Mouse (Mus musculus) macrophage (primary cell): ENCODE data around the gene Rnf17. TPM values are rescaled to one million over a fixed set of nuclear protein-coding genes. Genes with fewer than 3 reads are reported as not detected.

Experiments used
- H3K27ac ChIP-seq: fragments of 350-480 bp; formaldehyde crosslinking; 2 replicates; pipeline ENCODE4 v1.9.0; 2021
- H3K36me3 ChIP-seq: fragments of 350-480 bp; formaldehyde crosslinking; 2 replicates; pipeline ENCODE4 v1.9.0; 2021; ENCODE audit errors: inconsistent target
- H3K4me3 ChIP-seq: fragments of 350-480 bp; formaldehyde crosslinking; 2 replicates; pipeline ENCODE4 v1.9.0; 2021; ENCODE audit errors: inconsistent target
- H3K79me2 ChIP-seq: fragments of 350-480 bp; formaldehyde crosslinking; 2 replicates; pipeline ENCODE4 v1.9.0; 2021; ENCODE audit errors: inconsistent target
- WGBS: methylation state at CpG from one replicate; pipeline ENCODE4 v1.1.7; 2026; ENCODE audit warnings: inconsistent platforms; ENCODE audit not compliant: missing documents; 5-methylcytosine and 5-hydroxymethylcytosine counted together
- polyA plus RNA-seq: library from polyadenylated mRNA; stranded (reverse); fragments of 250-400 nt; gene quantifications from 3 replicates; pipeline ENCODE4 v1.2.4, GENCODE M21; 2018; ENCODE audit warnings: inconsistent platforms

The Rnf17 gene
- polyA plus RNA-seq, 1 experiment from 2014 or later, result 0.85 TPM

DNA sequence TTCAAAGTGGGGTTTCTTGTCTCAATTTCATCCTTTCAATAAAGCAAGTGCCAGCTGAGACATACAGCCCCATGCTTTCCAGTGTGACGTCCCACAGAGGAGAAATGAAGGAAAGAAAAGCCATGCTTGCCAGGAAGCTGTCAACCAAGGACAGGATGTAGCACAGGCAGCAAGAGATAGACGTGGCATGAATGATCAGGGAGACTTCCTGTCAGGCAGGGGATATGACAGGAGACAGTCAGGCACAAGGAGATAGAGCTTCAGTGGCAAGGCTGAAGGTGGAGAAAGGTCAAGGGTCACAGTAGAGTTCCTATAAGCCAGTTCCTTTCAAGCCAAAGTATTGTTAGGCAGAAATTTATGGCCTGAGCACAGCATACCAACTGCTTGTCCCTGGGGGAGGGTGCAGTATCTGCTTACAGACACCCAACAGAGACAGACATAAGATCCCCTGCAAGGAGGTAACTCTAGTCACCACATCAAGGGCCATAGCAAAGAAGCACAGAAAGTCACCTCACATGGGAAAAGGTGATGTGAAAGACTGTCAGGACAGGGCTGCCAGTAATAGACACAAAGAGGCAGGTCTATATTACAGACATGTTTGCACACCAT lies 8.6 kb upstream of the Rnf17 start:
- WGBS, result 0% methylated on average over 2 of the region's 2 CpGs
- Histone ChIP-seq H3K27ac (no peak overlapping the region), H3K36me3 (no peaks in the 10 kb centered on the region), H3K79me2 (no peaks in the 10 kb centered on the region), H3K4me3 (no peak overlapping the region)

DNA sequence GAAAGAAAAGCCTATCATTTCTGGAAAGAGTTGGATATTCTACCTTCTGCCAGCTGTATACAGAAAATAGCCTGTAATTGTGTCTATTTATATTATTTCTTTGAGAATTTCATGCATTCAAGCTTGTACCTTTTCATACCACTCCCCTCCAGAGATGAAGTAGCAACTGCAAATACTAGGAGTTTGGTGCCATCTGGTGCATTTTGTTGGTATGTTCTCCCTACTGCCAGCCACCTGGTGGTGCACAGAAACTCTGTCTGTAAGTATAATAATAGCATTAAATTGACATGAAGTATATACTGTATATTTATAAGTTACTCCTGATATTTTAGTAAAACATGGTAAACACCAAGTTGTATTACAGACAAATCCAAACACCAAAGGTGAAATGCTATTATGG lies 4.4 kb upstream of the Rnf17 start:
- Histone ChIP-seq H3K36me3 (no peaks in the 10 kb centered on the region), H3K4me3 (no peak overlapping the region), H3K79me2 (no peaks in the 10 kb centered on the region), H3K27ac (no peak overlapping the region)

DNA sequence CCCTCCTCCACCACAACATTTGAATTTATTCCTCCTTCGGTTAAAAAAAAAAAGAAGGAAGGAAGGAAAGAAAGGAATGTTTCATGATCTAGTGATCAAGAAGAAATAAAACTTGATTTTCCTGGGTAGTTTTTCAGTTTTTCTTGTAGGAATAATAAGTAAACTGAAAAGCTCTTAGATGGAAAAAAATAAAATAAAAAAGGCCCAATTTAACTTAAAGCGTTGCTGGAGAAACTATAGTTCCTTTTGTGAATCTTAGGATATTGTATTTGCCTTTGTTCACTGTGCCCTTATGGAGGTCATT lies 643 bp downstream of the Rnf17 start:
- Histone ChIP-seq H3K4me3 (no peak overlapping the region), H3K27ac (no peak overlapping the region)
- WGBS, result 75% methylated on average over 2 of the region's 2 CpGs

DNA sequence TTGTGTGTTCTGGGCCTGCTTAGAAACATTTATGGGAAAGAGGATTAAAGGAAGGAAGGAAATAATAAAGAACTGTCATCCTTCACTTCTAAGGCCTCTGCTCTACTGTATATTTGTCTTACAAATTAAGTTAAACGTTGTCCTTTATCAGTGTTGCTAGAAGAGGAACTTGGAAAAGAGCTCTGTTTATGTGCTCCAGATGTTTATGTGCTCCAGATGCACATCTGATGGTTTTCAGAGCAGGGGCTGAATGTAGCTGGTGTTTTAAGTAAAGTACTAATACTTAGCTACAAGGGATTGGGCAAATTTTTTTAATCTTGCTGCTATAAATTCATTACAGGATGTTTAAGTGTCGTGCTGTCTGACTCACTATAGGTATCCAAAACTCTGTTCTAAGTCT lies 59.7 kb downstream of the Rnf17 start:
- H3K4me3 ChIP-seq, result no peak overlapping the region
- H3K79me2 ChIP-seq, result no peaks in the 10 kb centered on the region
- no peaks in the 10 kb centered on the region for H3K36me3 ChIP-seq
- 16% methylated on average over 2 of the region's 2 CpGs for WGBS
- no peak overlapping the region for H3K27ac ChIP-seq

More for the DNA sequence above, 643 bp downstream of the Rnf17 start:
- Histone ChIP-seq H3K36me3 (no peaks in the 10 kb centered on the region), H3K79me2 (no peaks in the 10 kb centered on the region)

DNA sequence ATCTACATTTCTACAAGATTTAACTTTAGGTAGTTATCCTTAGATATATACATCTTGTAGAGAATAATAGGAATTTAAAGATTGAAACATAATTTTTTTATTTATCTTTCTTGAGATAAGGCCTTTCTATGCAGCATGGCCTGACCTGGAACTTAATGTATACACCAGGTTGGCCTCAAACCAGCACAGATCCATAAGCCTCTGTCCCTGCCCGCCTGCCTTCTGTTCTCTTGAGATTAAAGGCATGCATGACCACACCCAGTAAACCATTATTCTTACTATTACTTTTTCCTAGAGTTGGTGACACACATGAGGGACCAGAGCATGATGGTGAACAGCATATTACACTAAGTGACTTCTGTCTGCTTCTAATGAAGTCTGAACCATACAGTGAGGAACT lies 60.3 kb downstream of the Rnf17 start:
- no peaks in the 10 kb centered on the region for H3K36me3 ChIP-seq
- no peaks in the 10 kb centered on the region for H3K79me2 ChIP-seq
- WGBS, result 100% methylated on average over 1 of the region's 1 CpGs

DNA sequence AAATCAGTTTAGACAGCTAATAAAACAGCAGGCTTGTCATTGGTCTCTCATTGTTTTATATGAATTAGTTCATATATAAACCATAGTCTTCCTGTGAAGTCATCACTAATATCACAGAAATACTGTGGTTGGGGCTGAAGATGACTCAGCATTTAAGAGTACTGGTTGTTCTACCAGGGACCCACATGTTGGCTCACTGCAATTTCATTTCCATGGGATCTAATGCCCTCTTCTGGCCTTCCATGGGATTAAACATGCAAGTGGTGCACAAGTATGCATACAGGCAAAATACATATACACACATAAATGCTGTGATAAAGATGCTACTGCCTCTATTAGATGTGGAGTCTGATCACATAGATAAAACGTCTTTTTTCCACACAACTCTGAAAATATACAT lies 65.8 kb downstream of the Rnf17 start:
- Histone ChIP-seq H3K79me2 (no peaks in the 10 kb centered on the region), H3K4me3 (no peak overlapping the region), H3K36me3 (no peaks in the 10 kb centered on the region), H3K27ac (no peak overlapping the region)
- WGBS, result 38% methylated on average over 1 of the region's 1 CpGs

More for the DNA sequence above, 60.3 kb downstream of the Rnf17 start:
- H3K27ac ChIP-seq, result no peak overlapping the region
- no peak overlapping the region for H3K4me3 ChIP-seq

DNA sequence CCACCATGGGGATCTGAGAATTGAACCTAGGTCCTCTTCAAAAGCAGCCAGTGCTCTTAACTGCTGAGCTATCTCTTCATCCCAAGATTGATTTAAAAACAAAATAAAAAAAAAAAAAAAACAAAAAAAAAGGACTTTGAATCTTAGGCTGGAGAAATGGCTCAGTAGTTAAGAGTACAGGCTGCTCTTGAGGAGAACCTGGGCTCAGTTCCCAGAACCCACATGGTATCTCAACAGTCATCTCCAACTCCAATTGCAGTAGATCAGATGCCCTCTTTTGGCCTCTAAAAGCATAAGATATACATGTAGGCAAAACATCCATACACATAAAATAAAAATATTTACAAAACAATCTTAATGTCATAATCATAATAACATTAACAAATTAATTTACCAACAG lies 87.4 kb downstream of the Rnf17 start:
- H3K27ac ChIP-seq, result no peak overlapping the region
- no peaks in the 10 kb centered on the region for H3K79me2 ChIP-seq
- no peak overlapping the region for H3K4me3 ChIP-seq
- H3K36me3 ChIP-seq, result no peaks in the 10 kb centered on the region

DNA sequence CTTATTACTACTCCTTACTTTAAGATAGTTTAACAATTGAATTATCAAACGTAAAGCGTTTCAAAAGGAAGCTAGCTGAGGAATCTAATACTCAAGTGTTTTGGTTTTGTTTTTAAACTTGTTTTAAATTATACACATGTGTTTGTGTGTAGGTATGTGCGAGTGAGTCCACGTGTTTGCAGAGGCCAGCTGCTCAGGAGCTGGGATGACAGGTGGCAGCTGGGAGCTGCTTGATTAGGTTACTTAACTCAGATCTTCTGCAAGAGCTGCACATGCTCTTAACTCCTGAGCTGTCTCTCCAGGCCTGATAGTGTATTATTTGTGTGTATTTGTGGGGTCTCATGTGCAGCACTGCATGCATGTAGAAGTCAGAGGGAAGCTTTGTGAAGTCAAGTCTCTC lies 100.0 kb downstream of the Rnf17 start:
- WGBS, result 81% methylated on average over 4 of the region's 4 CpGs
- H3K79me2 ChIP-seq, result no peaks in the 10 kb centered on the region
- no peak overlapping the region for H3K27ac ChIP-seq
- H3K4me3 ChIP-seq, result no peak overlapping the region
- no peaks in the 10 kb centered on the region for H3K36me3 ChIP-seq

DNA sequence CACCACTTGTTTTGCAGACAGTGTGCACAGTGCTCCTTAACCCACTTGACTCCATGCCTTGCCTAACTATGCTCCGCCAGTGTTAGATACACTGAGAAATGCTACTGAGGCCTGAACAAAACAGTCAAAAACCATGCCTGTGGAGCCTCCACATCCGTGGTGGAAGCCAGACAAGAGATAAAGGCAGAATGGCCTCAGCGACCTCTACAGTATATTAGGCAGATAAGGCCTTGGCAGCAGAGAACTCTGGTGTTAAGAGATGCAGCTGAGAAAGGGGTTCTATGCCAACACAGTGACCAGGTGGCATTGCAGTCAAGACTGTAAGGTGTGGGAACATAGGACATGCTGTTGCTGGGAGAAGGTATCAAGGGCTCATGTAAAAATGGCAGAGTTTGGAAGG lies 104.4 kb downstream of the Rnf17 start:
- WGBS, result 84% methylated on average over 3 of the region's 3 CpGs
- no peak overlapping the region for H3K27ac ChIP-seq

DNA sequence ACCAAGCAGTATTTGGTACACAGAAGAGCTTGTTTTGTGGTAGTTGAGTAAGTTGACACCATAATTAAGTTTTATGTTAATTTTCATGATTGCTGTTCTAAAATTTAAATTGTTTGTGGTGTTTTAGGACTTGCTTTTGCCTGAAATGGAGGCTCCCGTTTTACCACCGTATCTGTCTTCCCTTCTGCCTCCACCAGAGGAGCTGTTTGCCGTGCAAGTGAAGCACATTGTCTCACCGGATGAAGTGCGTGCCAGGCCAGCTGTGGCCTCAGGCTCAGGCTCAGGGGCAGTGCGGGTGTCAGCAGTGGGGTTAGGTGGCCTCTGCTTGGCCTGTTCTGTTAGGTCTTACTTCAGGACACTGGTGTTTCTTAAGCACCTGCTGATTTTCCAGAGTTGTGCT lies 109.7 kb downstream of the Rnf17 start:
- 60% methylated on average over 6 of the region's 6 CpGs for WGBS
- no peaks in the 10 kb centered on the region for H3K36me3 ChIP-seq
- H3K27ac ChIP-seq, result no peak overlapping the region
- H3K4me3 ChIP-seq, result no peak overlapping the region
- H3K79me2 ChIP-seq, result no peaks in the 10 kb centered on the region

More for the DNA sequence above, 104.4 kb downstream of the Rnf17 start:
- Histone ChIP-seq H3K79me2 (no peaks in the 10 kb centered on the region), H3K4me3 (no peak overlapping the region), H3K36me3 (no peaks in the 10 kb centered on the region)

DNA sequence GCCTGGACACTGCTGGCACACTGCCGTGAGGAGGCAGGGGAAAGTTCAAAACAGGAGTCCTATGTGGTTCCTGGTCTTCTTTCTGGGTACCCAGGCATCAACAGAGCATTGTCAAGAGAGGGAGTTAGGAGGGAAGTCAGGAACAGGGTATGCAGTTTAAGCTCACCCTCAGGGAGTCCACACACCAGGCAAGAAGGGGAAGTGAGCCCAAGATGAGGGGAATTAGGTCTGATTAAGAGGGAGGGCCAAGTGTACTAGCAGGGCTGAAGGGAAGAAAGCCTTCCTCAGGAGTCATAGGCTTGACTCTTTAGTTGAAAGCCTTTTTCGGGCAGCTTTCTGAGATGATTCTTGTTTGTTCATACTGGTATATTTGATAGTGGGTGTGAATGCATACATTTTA lies 112.4 kb downstream of the Rnf17 start:
- H3K36me3 ChIP-seq, result no peaks in the 10 kb centered on the region
- H3K4me3 ChIP-seq, result no peak overlapping the region
- no peak overlapping the region for H3K27ac ChIP-seq
- no peaks in the 10 kb centered on the region for H3K79me2 ChIP-seq
- 69% methylated on average over 1 of the region's 2 CpGs for WGBS

DNA sequence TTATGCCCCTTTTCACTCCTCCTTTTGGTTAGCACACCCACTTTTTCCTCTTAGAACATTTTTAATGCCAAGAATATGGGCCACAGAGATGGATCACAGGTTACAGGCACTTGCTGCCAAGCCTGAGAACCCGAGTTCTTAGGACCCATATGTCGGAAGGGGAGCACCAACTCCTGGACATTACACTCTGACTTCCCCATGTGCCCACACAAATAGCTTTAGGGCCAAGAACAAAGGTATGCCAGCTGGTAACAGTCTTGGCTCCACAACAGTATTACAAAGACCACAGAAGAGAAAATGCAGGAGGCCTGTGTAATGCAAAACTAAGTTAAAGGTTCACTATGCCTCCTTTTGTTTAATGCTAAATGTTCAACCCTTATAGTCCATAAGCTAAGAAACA lies 128.4 kb downstream of the Rnf17 start:
- WGBS, result 100% methylated on average over 2 of the region's 2 CpGs
- Histone ChIP-seq H3K36me3 (peaks cover 55% of the 10 kb centered on the region), H3K4me3 (no peak overlapping the region)

DNA sequence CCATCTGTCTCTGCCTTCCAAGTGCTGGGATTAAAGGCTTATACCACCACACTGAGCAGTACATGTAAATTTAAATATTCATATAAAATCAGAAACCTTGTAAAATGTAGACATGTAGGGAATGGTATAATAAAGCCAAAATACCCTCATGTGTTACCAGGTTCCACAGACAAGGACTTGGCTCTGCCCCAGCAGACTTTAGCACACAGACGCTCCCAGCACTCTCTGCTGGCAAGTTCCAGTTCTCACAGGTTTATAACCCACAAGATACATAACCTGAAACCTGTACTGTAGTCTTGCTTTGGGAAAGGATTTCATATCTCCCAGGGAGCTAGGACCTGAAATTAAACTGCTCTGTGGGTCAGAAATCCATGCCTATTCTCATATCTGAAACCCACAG lies 142.6 kb downstream of the Rnf17 start:
- peaks cover 17% of the 10 kb centered on the region for H3K36me3 ChIP-seq
- WGBS, result 100% methylated on average over 1 of the region's 1 CpGs
- H3K4me3 ChIP-seq, result no peak overlapping the region
- no peak overlapping the region for H3K27ac ChIP-seq
- no peaks in the 10 kb centered on the region for H3K79me2 ChIP-seq

More for the DNA sequence above, 128.4 kb downstream of the Rnf17 start:
- H3K79me2 ChIP-seq, result no peaks in the 10 kb centered on the region
- H3K27ac ChIP-seq, result no peak overlapping the region

DNA sequence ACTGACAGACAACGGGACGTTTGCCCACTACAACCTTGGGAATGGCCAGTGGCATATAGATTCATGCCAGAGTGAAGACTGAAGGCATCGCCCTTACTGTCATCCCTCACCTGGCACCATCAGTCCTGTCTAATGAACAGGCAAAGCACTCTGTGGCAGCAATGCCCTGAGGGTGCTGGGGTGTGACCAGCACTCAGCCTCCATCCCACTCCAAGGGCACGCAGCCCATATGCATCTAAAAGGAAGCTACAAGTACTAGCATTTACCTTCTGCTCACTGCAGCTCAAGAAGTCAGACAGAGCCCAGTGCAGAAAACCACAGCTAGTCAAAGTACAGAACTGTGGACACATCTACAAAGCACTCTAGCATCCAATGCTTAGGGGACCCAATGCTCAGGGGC lies 143.1 kb downstream of the Rnf17 start:
- no peak overlapping the region for H3K4me3 ChIP-seq
- H3K27ac ChIP-seq, result no peak overlapping the region
- H3K36me3 ChIP-seq, result peaks cover 17% of the 10 kb centered on the region
- no peaks in the 10 kb centered on the region for H3K79me2 ChIP-seq
- 100% methylated on average over 4 of the region's 4 CpGs for whole genome bisulfite sequencing

DNA sequence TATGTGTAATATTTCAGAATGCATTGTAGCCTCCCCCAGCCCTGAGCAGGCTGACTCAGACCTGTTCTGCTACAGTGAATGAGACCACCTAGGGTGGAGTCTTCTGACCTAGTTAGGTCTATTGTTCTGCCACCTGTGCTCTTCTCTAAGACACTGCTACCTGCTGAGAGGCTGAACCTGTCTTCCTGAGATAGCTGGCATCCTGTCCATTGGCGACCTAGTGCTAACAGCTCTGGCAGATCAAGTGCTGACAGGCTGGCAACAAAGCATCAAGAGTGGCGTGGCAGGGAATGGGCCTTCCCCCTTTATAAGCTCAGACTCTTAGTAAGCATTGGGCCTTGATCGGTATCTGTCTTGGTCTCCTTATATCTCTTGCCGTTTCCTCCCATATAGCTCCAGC lies 148.6 kb downstream of the Rnf17 start:
- Histone ChIP-seq H3K79me2 (no peaks in the 10 kb centered on the region), H3K4me3 (no peak overlapping the region), H3K36me3 (peaks cover 23% of the 10 kb centered on the region; the same call in 1 of the 2 replicates), H3K27ac (no peak overlapping the region)
- WGBS, result 100% methylated on average over 4 of the region's 4 CpGs

DNA sequence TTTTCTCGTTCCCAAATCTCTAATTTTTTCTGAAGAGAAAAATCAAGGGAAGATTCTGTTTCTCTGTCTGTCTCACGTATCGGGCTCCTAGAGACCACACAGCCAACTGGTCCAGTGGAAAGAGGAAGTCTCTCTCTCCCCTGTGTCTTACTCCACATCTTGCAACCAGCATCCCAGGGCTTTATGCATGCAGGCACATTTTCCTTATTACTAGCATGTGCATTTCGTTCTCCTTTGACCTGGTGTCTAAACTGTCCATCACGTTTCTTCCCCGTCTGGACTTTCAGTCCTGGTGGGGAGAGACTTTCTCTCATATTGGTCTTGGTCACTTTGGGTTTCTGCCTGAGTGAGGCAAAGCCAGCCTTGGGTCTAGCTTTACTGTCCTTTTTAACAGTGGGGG lies 150.5 kb downstream of the Rnf17 start:
- H3K36me3 ChIP-seq, result peaks cover 17% of the 10 kb centered on the region; the same call in 1 of the 2 replicates

More for the DNA sequence above, 150.5 kb downstream of the Rnf17 start:
- Histone ChIP-seq H3K27ac (no peak overlapping the region), H3K4me3 (no peak overlapping the region), H3K79me2 (no peaks in the 10 kb centered on the region)
- WGBS, result 78% methylated on average over 6 of the region's 6 CpGs
